Mouse (Mus musculus) limb, embryonic 14.5 days (tissue): ENCODE data around the gene Robo1. TPM values are rescaled to one million over a fixed set of nuclear protein-coding genes. Genes with fewer than 3 reads are reported as not detected.
A peak's percentile ranks its signal among the peaks of the same experiment; 100 is the strongest.

Source experiments
- ATAC-seq: fragments of 200-750 bp; cut with Nextera tagmentation; 2 replicates; pipeline ENCODE4 v1.8.0; 2017; ENCODE audit warnings: low read depth, moderate number of reproducible peaks, moderate TSS enrichment; ENCODE audit not compliant: low FRiP score
- DNase-seq: peaks from one replicate; pipeline ENCODE4 v3.0.0-alpha.2; 2015; ENCODE audit warnings: low spot score
- H3K27ac ChIP-seq: fragments of 300-500 bp; sonication (generic); replicated peaks from 2 replicates; pipeline ENCODE4 v1.5.1; 2014; ENCODE audit warnings: low read depth, mild to moderate bottlenecking, low read length, moderate library complexity, mixed read lengths
- H3K27me3 ChIP-seq: fragments of 300-500 bp; sonication (generic); 2 replicates; pipeline ENCODE4 v1.6.1; 2014; ENCODE audit warnings: low read length, mixed read lengths; ENCODE audit not compliant: control insufficient read depth, insufficient read depth
- H3K36me3 ChIP-seq: fragments of 300-500 bp; sonication (generic); 2 replicates; pipeline ENCODE4 v1.6.1; 2014; ENCODE audit warnings: mild to moderate bottlenecking, low read length, moderate library complexity, mixed read lengths; ENCODE audit not compliant: control insufficient read depth, insufficient read depth
- H3K4me1 ChIP-seq: fragments of 300-500 bp; sonication (generic); 2 replicates; pipeline ENCODE4 v1.6.1; 2014; ENCODE audit warnings: antibody characterized with exemption, low read length, mixed read lengths; ENCODE audit not compliant: control insufficient read depth, insufficient read depth
- H3K4me2 ChIP-seq: fragments of 300-500 bp; sonication (generic); replicated peaks from 2 replicates; pipeline ENCODE4 v1.6.1; 2014; ENCODE audit warnings: low read depth, mild to moderate bottlenecking, low read length, moderate library complexity; ENCODE audit not compliant: severe bottlenecking
- H3K4me3 ChIP-seq: fragments of 300-500 bp; sonication (generic); replicated peaks from 2 replicates; pipeline ENCODE4 v1.5.1; 2014; ENCODE audit warnings: low read length
- H3K9ac ChIP-seq: fragments of 300-500 bp; sonication (generic); 2 replicates; pipeline ENCODE4 v1.6.1; 2014; ENCODE audit warnings: mild to moderate bottlenecking, low read depth, low read length, moderate library complexity; ENCODE audit not compliant: severe bottlenecking
- H3K9me3 ChIP-seq: fragments of 300-500 bp; sonication (generic); 2 replicates; pipeline ENCODE4 v1.6.1; 2016; ENCODE audit warnings: low read length; ENCODE audit not compliant: control insufficient read depth
- POLR2A ChIP-seq: fragments of 200-500 bp; IDR thresholded peaks from 2 replicates; pipeline ENCODE4 v1.8.0; 2012; ENCODE audit warnings: inconsistent platforms, mild to moderate bottlenecking, moderate library complexity, borderline replicate concordance; ENCODE audit not compliant: insufficient read depth, insufficient read length; ENCODE audit errors: extremely low read depth
- WGBS: fragments of 180-500 bp; shearing (Covaris S2); extraction: QIAGEN DNeasy Blood & Tissue Kit; methylation state at CpG from one replicate; pipeline ENCODE4 v1.1.7; 2014; 5-methylcytosine and 5-hydroxymethylcytosine counted together
- polyA plus RNA-seq, 2 experiments: library from polyadenylated mRNA; depleted of rRNA in 1 of 2; stranded (reverse) in 1 of 2; unstranded in 1 of 2; fragments of >200 nt; fragmentation: Nextera tagmentation in 1 of 2; extraction: Ambion mirVana in 1 of 2; gene quantifications; 2 replicates each; pipeline versions ENCODE4 v1.2.1 to v1.2.3; 2012 to 2014

Robo1 gene
- 44.9 and 51.0 TPM in 2 replicates for polyA plus RNA-seq (2012; rRNA removed)
- polyA plus RNA-seq (2014; fragmentation: Nextera tagmentation; extraction: Ambion mirVana) = 41.2 and 50.3 TPM in 2 replicates

- ATAC-seq (no peak), DNase-seq (no peak)
- Histone ChIP-seq H3K4me3 (no peak within 1 kb of the TSS), H3K4me2 (no peak within 1 kb of the TSS), H3K27me3 (no peaks in the 10 kb centered on the region), H3K27ac (no peak within 1 kb of the TSS), H3K36me3 (no peaks in the 10 kb centered on the region), H3K4me1 (no peaks in the 10 kb centered on the region), H3K9me3 (no peaks in the 10 kb centered on the region), H3K9ac (no peak within 1 kb of the TSS)
- WGBS = 82% methylated on average over 8 of the region's 8 CpGs
- no peak for TF ChIP-seq POLR2A
Observed at GRCm38 (mm10) chr16:72307537-72308330, at the start of gene Robo1. Gene Robo1, plus strand, starts transcription at chr16:72308306.

- 26% methylated on average over 10 of the region's 10 CpGs for WGBS
- Histone ChIP-seq H3K27ac (no peak overlapping the region), H3K9me3 (no peaks in the 10 kb centered on the region), H3K4me2 (no peak overlapping the region; the same call in 1 of the 2 replicates), H3K4me3 (no peak overlapping the region), H3K9ac (no peak overlapping the region), H3K4me1 (no peaks in the 10 kb centered on the region), H3K36me3 (no peaks in the 10 kb centered on the region), H3K27me3 (no peaks in the 10 kb centered on the region)
- ATAC-seq (peak; percentile 65), DNase-seq (peak; percentile 17)
- TF ChIP-seq POLR2A = no peak
Observed at GRCm38 (mm10) chr16:72267839-72268238, 40.3 kb upstream of the Robo1 start.

GRCm38 (mm10) chr16:72276390-72277074 lies 31.6 kb upstream of the Robo1 start:
- no peak for TF ChIP-seq POLR2A
- no peak overlapping the region for H3K4me2 ChIP-seq
- no peaks in the 10 kb centered on the region for H3K36me3 ChIP-seq
- H3K27me3 ChIP-seq = no peaks in the 10 kb centered on the region
- DNase-seq = no peak
- no peak overlapping the region for H3K9ac ChIP-seq
- WGBS = 75% methylated on average over 3 of the region's 3 CpGs
- H3K4me3 ChIP-seq = no peak overlapping the region
- no peak for ATAC-seq
- H3K4me1 ChIP-seq = no peaks in the 10 kb centered on the region
- no peak overlapping the region for H3K27ac ChIP-seq
- no peaks in the 10 kb centered on the region for H3K9me3 ChIP-seq

- Histone ChIP-seq H3K9me3 (no peaks in the 10 kb centered on the region), H3K4me2 (no peak overlapping the region), H3K4me3 (no peak overlapping the region), H3K9ac (no peak overlapping the region), H3K27me3 (no peaks in the 10 kb centered on the region), H3K4me1 (no peaks in the 10 kb centered on the region), H3K36me3 (no peaks in the 10 kb centered on the region), H3K27ac (no peak overlapping the region)
- ATAC-seq (no peak), DNase-seq (no peak)
- WGBS = 67% methylated on average over 6 of the region's 6 CpGs
- TF ChIP-seq POLR2A = no peak
Observed at GRCm38 (mm10) chr16:72308331-72308668, 194 bp downstream of the Robo1 start.

GRCm38 (mm10) chr16:72327321-72327720 lies 19.2 kb downstream of the Robo1 start:
- Histone ChIP-seq H3K27ac (no peak overlapping the region), H3K9ac (no peak overlapping the region), H3K4me3 (no peak overlapping the region), H3K4me1 (no peaks in the 10 kb centered on the region), H3K9me3 (no peaks in the 10 kb centered on the region), H3K36me3 (no peaks in the 10 kb centered on the region), H3K4me2 (no peak overlapping the region), H3K27me3 (no peaks in the 10 kb centered on the region)
- WGBS = 27% methylated on average over 8 of the region's 8 CpGs
- no peak for DNase-seq
- ATAC-seq = no peak
- TF ChIP-seq POLR2A = no peak
